Mouse (Mus musculus) liver, postnatal 0 days (tissue): Measurements from ENCODE around the gene Olfr51. TPM values are rescaled to one million over a fixed set of nuclear protein-coding genes. Genes with fewer than 3 reads are reported as not detected.
"Not testable (repeated sequence)": the region's sequence is repeated elsewhere in the genome, so short reads cannot be mapped to it uniquely, and the experiment has no call there.

Experiments used
- ATAC-seq: fragments of 200-750 bp; cut with Nextera tagmentation; 2 replicates; pipeline ENCODE4 v1.8.0; 2017; ENCODE audit warnings: mild to moderate bottlenecking, moderate library complexity
- DNase-seq: peaks from one replicate; pipeline ENCODE4 v3.0.0-alpha.2; 2016
- H3K27ac ChIP-seq: fragments of 300-500 bp; sonication (generic); 2 replicates; pipeline ENCODE4 v1.5.1; 2014; ENCODE audit warnings: antibody characterized with exemption, moderate library complexity, mild to moderate bottlenecking, low read depth
- H3K27me3 ChIP-seq: fragments of 300-500 bp; sonication (generic); 2 replicates; pipeline ENCODE4 v1.6.1; 2014; ENCODE audit warnings: low read length, control low read depth, mixed read lengths; ENCODE audit not compliant: insufficient read depth
- H3K36me3 ChIP-seq: fragments of 300-500 bp; sonication (generic); replicated peaks from 2 replicates; pipeline ENCODE4 v1.6.1; 2014; ENCODE audit warnings: mild to moderate bottlenecking, control low read depth, low read length, moderate library complexity, mixed read lengths; ENCODE audit not compliant: insufficient read depth
- H3K4me1 ChIP-seq: fragments of 300-500 bp; sonication (generic); 2 replicates; pipeline ENCODE4 v1.6.1; 2014; ENCODE audit warnings: antibody characterized with exemption, mild to moderate bottlenecking, control low read depth; ENCODE audit not compliant: insufficient read depth
- H3K4me2 ChIP-seq: fragments of 300-500 bp; sonication (generic); 2 replicates; pipeline ENCODE4 v1.6.1; 2014; ENCODE audit warnings: low read depth, mild to moderate bottlenecking, low read length, moderate library complexity, mixed read lengths
- H3K4me3 ChIP-seq: fragments of 300-500 bp; sonication (generic); 2 replicates; pipeline ENCODE4 v1.5.1; 2014; ENCODE audit warnings: low read depth, low read length
- H3K9ac ChIP-seq: fragments of 300-500 bp; sonication (generic); replicated peaks from 2 replicates; pipeline ENCODE4 v1.6.1; 2014; ENCODE audit warnings: mild to moderate bottlenecking, moderate library complexity
- H3K9me3 ChIP-seq: fragments of 300-500 bp; sonication (generic); 2 replicates; pipeline ENCODE4 v1.6.1; 2016; ENCODE audit warnings: mild to moderate bottlenecking, control low read depth, low read length, mixed read lengths
- CTCF ChIP-seq: sonication (generic); IDR thresholded peaks from 2 replicates; pipeline ENCODE4 v1.5.1; 2016; ENCODE audit warnings: antibody characterized with exemption, low read depth
- EP300 ChIP-seq: IDR thresholded peaks from 2 replicates; pipeline ENCODE4 v1.6.1; 2016; ENCODE audit warnings: antibody characterized with exemption, low read depth, mild to moderate bottlenecking
- WGBS: fragments of 180-500 bp; shearing (Covaris S2); extraction: QIAGEN DNeasy Blood & Tissue Kit; methylation state at CpG from one replicate; pipeline ENCODE4 v1.1.7; 2014; ENCODE audit not compliant: insufficient replicate concordance; 5-methylcytosine and 5-hydroxymethylcytosine counted together
- polyA plus RNA-seq: library from polyadenylated mRNA; unstranded; fragments of >200 nt; fragmentation: Nextera tagmentation; extraction: Ambion mirVana; gene quantifications from 2 replicates; pipeline ENCODE4 v1.2.1, GENCODE M21; 2015

Gene Olfr51
- polyA plus RNA-seq, 1 experiment from 2014 or later: not detected

DNA sequence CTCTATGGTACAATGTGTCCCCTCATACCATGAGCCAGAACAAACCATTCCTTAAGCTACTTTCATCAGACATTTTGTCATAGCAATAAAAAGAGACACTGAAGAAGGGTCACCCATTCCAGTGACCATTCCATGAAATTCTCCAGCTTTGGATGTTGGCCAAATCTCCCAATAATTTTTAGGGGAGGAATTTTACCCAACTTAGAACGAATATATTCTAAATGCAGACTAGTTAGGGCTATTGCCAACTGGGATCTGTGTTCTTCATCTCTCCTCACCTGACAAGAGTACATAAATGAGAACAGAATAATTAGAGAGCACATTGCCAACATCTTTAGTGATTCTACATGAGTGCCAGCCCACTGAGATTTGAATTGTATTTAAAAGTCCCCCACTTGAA, 10.5 kb downstream of the Olfr51 start, which contains the start of gene Olfr54:
Gene Olfr54, plus strand, starts transcription at position 301 of the 400 bp plus-strand sequence.
- 65% methylated on average over 1 of the region's 1 CpGs for WGBS
- Histone ChIP-seq H3K27ac (no peak within 1 kb of the TSS), H3K4me3 (no peak within 1 kb of the TSS), H3K27me3 (no peaks in the 10 kb centered on the region), H3K9me3 (no peaks in the 10 kb centered on the region), H3K36me3 (no peaks in the 10 kb centered on the region), H3K4me2 (no peak within 1 kb of the TSS), H3K4me1 (no peaks in the 10 kb centered on the region), H3K9ac (no peak within 1 kb of the TSS)
- TF ChIP-seq EP300 (no peak), CTCF (no peak)
- ATAC-seq: no peak
- DNase-seq: no peak

DNA sequence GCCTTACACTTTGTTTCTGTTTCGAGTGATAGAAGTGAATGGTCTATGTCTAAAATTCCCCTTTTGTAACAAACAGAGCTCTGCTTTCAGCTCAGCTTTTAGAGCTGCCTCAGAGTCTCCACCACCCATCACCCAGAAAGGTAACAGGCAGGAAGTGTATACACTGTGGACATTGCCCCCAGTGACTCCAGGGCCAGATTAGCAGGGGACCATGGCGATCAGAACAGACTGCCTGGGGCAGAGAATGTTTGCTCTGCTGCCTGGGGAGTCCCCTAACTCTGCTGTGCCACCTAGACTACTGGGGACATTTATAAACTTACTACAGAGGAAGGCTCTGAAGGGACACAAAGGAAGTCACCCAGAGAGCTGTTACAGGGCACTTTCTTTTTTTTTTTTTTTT, 12.9 kb downstream of the Olfr51 start:
- TF ChIP-seq EP300 (no peak), CTCF (no peak)
- Histone ChIP-seq H3K4me3 (no peak overlapping the region), H3K36me3 (no peaks in the 10 kb centered on the region), H3K9ac (no peak overlapping the region), H3K4me1 (no peaks in the 10 kb centered on the region), H3K9me3 (no peaks in the 10 kb centered on the region), H3K4me2 (no peak overlapping the region), H3K27ac (no peak overlapping the region), H3K27me3 (no peaks in the 10 kb centered on the region)
- DNase-seq (no peak), ATAC-seq (peak; percentile 64)
- 36% methylated on average over 2 of the region's 2 CpGs for WGBS

DNA sequence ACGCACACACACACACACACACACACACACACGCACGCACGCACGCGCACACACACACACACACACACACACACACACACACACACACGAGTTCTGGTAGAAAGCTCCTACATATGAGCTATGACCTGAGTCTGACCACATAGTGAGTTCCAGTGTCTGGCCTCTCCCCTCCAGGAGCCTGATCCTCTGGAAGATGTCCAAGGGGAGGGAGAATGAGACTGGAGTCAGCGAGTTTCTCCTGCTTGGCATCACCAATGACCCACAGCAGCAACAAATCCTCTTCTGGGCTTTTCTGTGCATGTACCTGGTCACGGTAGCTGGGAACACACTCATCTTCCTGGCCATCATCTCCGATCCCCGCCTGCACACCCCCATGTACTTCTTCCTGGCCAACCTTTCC, 23.4 kb downstream of the Olfr51 start:
- not testable (repeated sequence) for DNase-seq, H3K4me3 ChIP-seq, H3K27ac ChIP-seq, ATAC-seq, H3K4me1 ChIP-seq, H3K36me3 ChIP-seq, H3K27me3 ChIP-seq, H3K4me2 ChIP-seq, H3K9me3 ChIP-seq, H3K9ac ChIP-seq
- WGBS: 85% methylated on average over 11 of the region's 11 CpGs

DNA sequence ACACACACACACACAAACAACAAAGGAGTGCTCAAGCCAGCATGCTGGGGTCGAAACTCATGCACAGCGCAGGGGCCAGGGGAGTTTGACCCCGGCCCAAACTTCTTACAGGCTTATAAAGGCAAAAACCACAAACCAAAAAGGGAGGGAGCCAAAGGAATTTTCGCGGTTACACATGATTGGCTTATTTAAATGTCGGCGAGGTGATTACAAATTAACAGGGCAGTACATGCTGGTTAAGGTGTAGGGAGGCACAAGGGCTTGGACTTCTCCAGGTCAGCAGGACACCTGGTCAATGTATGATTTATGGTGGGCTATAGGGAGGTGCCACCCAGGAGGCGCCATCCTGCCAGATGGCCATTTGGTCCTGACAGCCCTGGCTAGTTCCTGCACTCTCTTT, 26.0 kb downstream of the Olfr51 start:
- WGBS: 61% methylated on average over 8 of the region's 8 CpGs
- H3K27ac ChIP-seq, H3K9ac ChIP-seq, H3K9me3 ChIP-seq, H3K4me2 ChIP-seq, DNase-seq, H3K4me3 ChIP-seq, H3K4me1 ChIP-seq, H3K27me3 ChIP-seq, ATAC-seq, H3K36me3 ChIP-seq: not testable (repeated sequence)

DNA sequence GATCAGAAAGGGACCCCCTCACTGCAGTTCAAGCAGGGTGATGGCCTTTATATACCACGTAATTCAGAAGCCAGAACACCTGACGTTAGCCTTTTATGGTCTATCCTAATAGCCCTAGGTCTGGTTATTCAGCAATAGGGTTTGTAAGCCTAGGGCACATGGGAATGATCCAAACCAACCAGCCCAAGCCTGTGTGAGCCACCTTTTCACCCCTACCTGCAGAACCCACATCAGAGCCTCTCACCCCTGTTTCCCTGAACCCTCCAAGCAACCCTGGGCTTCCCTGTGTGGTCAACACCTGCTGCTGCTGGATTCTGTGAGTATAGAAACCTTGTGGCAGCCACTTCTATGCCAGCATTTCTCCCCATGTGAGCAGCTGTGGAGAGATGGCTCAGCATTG, 26.8 kb downstream of the Olfr51 start:
- Histone ChIP-seq H3K36me3 (no peaks in the 10 kb centered on the region), H3K4me2 (no peak overlapping the region), H3K27me3 (no peaks in the 10 kb centered on the region), H3K9ac (no peak overlapping the region), H3K9me3 (no peaks in the 10 kb centered on the region), H3K27ac (no peak overlapping the region), H3K4me3 (no peak overlapping the region), H3K4me1 (no peaks in the 10 kb centered on the region)
- TF ChIP-seq EP300 (no peak), CTCF (no peak)
- no peak for ATAC-seq
- DNase-seq: no peak
- WGBS: 69% methylated on average over 2 of the region's 2 CpGs

- WGBS: 24% methylated on average over 1 of the region's 1 CpGs
- no peaks in the 10 kb centered on the region for H3K27me3 ChIP-seq
- H3K36me3 ChIP-seq: no peaks in the 10 kb centered on the region
- H3K4me3 ChIP-seq: no peak overlapping the region
- DNase-seq (no peak), ATAC-seq (no peak)
- no peaks in the 10 kb centered on the region for H3K4me1 ChIP-seq
- no peak overlapping the region for H3K27ac ChIP-seq
- H3K4me2 ChIP-seq: no peak overlapping the region
- H3K9me3 ChIP-seq: no peaks in the 10 kb centered on the region
- H3K9ac ChIP-seq: no peak overlapping the region
- TF ChIP-seq CTCF (peak; percentile 84), EP300 (no peak)
Measured at GRCm38 (mm10) chr11:51032851-51033250, 29.5 kb downstream of the Olfr51 start.

DNA sequence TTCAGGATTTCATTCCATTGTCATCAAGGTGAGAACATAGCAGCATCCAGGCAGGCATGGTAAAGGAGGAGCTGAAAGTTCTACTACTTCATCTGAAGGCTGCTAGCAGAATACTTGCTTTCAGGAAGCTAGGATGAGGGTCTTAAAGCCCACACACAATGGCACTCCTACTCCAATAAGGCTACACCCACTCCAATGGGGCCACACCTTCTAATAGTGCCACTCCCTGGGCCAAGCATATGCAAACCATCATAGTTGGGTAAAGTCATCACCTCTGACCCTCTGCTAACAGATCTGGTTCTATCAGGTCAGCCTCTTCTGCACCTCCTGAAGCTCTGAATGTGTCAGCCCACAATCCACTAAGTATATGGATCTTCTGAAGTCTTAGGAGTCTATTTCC, 30.7 kb downstream of the Olfr51 start:
- not testable (repeated sequence) for ATAC-seq, H3K9ac ChIP-seq, H3K4me1 ChIP-seq, H3K27me3 ChIP-seq, H3K9me3 ChIP-seq, H3K4me2 ChIP-seq, H3K4me3 ChIP-seq, H3K27ac ChIP-seq, H3K36me3 ChIP-seq, DNase-seq
